Mouse (Mus musculus) retina, adult 2 months (tissue): Measurements from ENCODE around the gene March9.
"Not testable (repeated sequence)": the region's sequence is repeated elsewhere in the genome, so short reads cannot be mapped to it uniquely, and the experiment has no call there.

ENCODE experiments used
- DNase-seq: peaks from one replicate; pipeline ENCODE4 v3.0.0-alpha.2; 2012; ENCODE audit warnings: low read depth, low spot score

Gene March9

DNA sequence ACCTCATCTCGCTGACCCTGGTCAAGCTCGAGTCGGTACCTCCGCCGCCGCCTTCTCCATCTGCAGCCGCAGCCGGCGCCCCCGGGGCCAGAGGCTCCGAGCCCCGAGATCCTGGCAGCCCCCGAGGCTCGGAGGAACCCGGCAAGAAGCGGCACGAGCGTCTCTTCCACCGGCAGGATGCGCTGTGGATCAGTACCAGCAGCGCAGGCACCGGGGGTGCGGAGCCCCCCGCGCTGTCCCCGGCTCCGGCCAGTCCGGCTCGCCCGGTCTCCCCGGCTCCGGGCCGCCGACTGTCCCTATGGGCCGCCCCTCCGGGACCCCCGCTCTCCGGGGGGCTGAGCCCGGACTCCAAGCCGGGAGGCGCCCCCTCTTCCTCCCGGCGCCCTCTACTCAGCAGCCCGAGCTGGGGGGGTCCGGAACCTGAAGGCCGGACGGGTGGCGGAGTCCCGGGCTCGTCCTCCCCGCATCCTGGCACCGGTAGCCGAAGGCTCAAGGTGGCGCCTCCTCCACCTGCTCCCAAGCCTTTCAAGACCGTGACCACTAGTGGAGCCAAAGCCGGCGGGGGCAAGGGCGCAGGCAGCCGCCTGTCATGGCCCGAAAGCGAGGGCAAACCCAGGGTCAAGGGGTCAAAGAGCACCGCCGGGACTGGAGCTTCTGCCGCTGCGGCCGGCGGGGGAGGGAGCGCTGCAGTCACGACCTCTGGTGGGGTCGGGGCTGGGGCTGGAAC is 19.8 kb upstream of the March9 start:
- no peak for DNase-seq

DNA sequence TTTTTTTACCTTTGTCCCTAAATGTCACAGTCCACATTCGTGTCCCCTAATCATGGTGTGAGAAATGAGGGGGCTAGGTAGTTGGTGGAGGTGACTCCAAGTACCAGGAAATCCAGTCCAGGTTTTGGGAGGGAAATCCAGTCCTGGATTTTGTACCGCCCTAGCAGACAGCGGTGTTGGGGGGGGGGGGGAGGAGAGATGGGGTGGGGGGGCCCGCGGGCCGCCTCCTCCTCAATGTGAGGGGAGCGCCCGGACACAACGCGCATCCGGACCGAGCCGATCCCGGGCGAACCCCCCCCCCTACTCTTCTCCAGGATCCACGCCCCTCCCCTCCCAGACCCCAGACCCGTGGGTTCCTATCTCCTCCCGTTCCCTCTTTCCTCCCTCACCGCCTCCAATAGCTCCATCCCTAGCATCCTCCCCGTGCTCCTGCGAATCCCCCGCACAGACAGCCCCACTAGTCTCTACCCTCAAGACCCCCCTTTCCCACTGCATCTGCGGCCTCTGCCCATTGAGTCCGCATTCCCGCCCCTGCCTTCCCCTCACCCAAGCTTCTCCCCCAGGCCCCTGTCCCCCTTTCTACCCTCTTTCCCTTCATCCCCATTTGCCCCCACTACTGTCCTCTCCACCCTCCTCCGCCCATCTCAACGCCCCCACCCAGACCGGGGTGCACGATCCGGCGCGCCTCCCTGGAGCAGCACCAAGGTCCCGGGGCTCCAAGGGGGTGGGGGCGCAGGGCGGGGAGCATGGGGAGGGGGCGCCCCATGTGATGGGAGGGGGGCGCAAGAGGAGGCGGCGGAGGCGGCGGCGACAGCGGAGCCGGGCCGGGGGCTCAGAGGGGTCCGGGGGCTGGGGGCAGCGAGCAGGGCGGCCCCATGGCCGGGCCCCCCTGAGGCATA is 18.9 kb upstream of the March9 start:
- DNase-seq: no peak

DNA sequence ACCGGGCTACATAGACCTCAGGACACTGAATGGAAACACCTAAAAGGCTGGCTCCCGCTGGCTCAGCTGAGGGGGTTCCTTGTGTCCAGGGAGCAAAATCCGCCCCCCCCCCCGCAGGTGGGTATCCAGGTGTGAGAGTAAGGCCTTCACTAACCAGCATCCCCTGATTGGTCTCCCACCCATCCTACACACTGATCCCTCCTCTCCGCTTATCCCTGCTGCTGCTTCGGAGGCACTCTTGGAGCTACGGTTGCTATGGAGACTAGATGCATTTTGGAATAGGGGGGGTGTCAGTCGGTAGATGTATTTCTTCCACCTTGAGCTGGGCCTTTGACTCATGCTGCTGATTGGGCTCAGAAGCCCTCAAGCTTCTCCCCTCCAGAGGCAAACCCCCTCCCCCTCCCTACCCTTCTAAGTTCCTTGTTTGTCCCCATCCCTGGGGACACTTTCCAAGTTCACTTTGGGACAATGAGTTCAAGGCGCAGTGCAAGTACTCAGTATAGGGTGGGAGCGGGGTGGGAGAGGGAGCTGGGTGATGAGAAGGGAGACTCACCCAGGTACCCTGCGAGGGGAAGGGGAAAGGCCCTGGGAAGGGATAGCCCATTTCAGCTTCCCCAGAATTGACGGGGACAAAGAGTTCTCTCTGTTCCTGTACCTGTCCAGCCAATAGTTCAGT is 18.2 kb upstream of the March9 start:
- DNase-seq: no peak

DNA sequence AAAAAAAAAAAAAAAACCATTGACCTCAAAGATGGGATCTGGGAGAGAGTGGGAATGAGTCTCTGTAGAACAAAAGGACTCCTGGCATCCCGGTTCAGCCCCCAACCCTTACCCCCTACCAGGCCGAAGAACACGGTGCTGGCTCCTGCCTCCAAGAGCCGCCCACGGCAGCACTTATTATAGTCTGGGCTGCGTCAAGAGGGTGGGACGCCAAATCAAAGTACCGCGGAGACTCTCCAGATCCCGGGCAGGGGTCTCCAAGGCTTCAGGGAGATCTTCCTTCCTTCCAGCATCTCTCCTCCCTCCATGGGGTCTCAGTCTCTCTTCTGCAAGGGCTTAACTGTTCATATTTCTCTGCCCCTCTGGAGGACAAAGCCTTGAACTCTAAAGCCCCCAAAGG is 17.5 kb upstream of the March9 start:
- no peak for DNase-seq

DNA sequence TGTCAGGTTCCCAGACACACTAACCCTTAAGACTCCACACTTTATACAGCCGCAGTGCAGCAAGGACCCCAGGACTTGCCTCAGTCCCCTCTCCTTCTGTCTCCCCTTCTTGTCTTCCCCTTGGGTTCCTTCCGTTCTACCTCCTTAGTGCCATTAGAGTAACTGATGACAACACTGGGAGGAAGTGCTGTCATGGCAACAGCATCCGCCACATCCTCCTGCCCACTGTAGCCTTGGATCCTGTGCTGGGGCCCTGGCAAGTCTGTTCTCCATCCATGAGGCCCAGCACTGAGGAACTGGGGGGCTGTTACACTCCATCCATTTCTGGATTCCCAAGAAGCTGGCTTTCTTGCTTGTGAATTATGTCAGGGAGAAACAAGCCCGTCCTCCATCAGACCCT is 16.1 kb upstream of the March9 start:
- no peak for DNase-seq

DNA sequence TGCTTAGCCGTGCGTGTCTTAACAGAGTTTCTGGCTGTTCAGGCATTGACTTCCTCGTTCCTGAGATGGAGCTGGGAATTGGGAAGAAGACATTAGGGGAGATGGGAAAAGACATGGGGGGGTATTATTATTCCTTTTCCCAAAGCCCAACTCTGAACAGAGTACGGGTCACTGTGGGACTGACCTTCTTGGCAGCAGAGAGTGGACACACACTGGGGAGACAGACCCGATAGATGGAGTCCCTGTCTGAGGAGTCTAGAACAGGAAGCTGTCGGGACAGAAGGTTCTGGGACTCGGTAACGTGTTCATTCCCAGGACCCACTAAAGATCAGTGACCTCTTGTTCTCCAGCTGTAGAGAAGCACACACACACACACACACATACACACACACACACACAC is 15.7 kb upstream of the March9 start:
- no peak for DNase-seq

DNA sequence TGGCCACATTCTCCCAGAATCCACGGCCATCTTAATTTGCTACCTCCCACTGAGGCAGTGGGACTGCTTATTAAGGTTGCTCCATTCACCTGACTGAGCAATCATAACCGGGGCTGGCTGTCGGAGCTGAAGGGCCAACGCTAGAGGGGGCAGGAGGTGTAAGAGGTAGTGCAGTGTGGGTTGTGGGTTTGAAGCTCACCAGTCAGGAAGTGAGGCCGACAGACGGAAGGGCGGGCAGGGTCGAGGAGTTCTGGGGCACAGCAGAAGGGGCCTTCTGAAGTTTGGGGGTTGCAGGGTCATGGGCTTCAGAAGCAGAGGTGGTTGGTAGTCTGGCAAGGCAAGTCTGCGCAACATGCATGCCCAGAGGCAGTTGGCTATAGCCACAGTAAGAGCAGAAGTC is 15.1 kb upstream of the March9 start, which contains the start of gene Agap2:
TSS of gene Agap2 (plus strand) at position 205 of the 400 bp plus-strand sequence.
- DNase-seq: no peak

DNA sequence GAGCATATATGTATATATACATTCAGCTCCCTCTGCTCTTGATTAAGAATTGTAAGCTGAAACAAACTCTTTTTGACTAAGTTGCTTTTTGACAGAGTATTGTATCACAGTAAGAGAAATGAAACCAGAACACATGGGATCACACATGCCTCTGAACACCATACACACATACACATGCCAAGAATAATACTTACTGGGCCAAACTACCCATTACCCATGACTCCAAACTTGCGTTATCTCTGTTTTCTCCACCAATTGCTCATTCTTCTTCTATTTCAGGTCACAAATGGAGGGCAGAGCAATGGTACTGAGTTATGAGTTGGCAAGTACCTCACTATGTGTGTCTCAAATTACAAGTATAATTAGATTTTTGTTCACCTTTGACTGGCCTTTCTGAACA is 14.0 kb upstream of the March9 start:
- no peak for DNase-seq

DNA sequence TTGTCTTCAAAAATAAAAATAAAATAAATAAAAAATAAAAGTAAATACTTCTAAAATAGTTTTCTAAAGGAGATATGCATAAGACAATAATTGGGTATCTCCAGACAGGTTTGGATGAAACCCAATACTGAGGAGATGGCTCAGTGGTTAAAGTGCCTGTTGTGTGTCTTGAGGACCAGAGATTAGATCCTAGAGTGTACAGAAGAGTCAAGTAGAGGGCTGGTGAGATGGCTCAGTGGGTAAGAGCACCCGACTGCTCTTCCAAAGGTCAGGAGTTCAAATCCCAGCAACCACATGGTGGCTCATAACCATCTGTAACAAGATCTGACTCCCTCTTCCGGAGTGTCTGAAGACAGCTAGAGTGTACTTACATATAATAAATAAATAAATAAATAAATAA is 13.0 kb upstream of the March9 start:
- DNase-seq: not testable (repeated sequence)

DNA sequence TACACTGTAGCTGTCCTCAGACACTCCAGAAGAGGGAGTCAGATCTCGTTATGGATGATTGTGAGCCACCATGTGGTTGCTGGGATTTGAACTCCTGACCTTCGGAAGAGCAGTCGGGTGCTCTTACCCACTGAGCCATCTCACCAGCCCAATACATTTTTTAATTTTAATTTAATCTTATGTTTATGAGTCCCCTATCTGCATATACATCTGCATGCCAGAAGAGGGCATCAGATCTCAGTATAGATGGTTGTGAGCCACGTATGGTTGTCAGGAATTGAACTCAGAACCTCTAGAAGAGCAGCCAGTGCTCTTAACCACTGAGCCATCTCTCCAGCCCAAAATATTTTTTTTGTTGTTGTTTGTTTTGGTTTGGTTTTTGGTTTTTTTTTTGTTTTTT is 12.3 kb upstream of the March9 start:
- not testable (repeated sequence) for DNase-seq

DNA sequence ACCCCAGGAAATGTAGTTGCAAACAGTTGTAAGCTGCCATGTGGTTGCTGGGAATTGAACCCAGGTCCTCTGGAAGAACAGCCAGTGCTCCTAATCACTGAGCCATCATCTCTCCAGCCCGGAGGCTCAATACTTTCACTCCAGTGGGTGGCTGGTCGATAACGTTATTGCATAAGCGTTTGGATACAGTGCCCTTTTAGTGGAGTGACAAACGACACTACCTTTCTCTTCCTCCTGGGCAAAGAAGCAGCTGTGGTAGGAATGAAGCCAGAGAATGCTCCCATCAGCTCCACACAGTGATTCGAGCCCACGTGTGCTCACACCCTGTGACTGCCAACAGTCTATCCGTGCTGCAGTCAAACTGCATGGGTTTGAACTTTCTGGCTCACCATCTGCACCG is 11.2 kb upstream of the March9 start:
- no peak for DNase-seq

DNA sequence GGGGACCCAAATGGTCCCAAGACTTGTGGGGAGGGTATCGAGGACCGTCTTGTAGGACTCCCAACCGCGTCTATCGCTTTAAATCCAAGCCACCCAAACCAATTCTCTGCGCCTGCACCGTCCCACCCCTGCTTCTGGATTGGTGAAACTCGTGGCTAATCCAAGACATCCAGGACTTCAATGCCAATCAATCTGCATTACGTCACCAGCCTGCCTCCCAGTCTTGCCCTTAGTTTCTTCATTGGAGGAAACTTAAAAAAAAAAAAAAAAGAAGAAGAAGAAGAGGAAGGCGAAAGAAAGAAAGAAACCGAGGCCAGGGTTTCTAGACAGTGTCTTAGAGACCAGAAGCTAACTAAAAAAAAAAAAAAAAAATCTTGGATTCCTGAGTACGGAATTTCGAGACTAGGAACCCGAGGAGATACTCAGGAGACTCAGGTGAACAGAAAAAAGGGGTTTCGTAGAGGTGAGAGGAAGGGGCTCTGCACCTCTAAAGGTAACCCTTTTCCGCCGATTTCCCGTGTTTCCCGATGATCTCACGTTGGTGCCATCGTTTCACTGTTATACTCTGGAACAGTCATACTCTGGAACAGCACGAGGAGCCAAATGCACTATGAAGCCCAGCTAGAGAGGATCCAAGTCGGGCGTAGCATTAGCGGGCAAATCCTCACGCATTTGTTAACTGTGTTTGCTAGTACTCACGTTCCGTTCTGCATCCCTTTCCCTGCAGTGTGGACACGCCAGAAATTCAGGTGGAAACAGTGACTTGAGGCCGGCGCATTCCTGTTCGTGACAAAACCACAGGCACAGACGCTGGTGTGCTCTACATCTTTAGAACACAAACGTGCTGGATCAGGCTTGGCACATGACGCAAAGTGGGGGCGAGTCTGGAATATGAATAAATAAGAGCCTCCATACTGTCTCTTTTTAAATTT is 10.5 kb upstream of the March9 start, which contains the start of gene Tspan31:
TSS of gene Tspan31 (minus strand) at position 75 of the 932 bp plus-strand sequence.
- peak; percentile 84 for DNase-seq

DNA sequence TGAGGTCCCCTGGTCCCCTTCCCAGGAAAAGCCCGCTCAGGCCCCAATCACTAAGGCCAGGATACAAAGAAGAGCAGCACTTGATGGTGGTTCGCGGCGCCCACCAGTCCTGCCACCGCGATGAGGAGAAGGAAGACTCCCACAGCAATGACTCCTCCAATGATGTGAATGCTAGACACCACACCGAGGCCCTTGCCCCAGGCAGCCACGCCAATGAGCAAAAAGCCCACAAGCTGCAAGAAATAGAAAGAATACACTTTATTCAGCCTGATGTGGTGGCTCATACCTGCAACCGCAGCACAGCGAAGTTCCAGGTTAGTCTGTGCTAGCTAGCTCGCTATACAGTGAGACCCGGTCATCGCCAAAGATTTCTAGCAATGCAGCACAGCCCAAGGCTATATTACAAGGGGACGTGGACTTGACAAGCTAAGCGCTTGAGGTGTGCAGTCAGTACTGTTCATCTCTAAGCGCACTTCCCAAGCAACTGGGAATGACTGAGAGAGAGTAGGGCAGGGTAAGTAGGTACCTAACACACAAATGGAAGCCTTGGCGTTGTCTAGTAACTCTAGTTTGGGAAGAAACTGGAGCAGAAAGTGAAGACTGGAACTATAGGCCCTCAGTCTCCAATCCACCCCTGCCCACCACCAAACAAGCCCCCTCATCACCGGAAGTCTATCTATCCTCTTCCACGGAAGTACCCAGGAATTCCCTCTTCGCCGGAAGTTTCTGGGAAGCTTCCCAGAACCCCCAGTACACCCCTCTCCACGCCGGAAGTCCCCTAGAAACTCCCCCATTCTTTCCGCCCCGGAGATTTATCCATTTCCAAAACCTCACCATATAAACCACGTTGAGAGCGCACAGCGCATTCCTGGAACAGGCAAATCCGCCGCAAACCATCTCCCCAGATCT is 9.6 kb upstream of the March9 start:
- DNase-seq: no peak

DNA sequence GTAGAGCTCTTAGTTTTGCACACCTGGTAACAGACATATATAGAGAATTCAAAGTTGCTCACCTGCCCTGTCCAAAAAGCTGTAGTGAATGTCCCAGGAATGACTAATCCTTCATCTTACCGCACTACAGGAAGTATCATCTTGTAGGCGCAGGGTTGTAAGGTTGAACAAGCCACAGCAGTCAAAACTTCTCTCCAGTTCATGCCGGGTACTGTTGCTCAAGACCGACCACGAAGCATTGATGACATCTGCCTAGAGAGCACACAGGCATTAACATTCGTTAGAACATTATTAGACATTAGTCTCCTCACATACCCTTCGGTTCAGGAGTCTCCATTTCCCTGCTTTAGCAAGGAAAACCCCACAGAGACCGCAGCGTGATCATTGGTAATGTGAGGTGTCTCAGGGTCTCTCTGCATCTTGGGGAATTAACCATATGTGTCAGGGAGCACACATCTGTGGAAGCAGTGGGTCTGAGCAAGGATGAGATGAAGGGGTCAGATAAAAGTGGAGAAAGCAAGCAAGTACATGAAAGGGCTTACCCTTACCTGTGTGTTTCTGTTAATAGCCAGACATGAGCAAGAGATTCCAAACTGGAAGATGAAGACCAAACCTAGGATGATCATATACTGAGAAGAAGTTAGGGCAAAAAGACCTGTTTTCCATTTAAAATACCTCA is 8.5 kb upstream of the March9 start:
- no peak for DNase-seq

DNA sequence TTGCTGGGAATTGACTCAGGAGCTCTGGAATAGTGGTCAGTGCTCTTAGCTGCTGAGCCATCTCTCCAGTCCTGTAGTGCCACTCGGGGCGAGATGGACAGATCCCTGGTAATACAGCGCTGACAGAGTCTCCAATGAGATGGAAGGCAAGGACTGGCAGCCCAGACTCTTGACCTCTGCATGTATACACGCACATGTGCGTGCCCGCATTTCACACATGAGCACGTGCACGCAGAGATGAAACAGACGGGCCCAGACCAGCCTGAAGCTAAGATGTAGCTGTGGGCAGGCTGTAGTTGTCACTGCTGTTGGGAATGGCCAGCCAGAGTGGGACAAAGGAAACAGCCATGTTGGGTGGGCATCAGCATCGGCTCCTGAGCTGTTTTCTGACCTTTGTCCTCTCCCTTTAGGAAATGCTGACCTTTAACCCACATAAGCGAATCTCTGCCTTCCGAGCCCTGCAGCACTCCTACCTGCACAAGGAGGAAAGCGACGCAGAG is 6.6 kb upstream of the March9 start:
- no peak for DNase-seq

DNA sequence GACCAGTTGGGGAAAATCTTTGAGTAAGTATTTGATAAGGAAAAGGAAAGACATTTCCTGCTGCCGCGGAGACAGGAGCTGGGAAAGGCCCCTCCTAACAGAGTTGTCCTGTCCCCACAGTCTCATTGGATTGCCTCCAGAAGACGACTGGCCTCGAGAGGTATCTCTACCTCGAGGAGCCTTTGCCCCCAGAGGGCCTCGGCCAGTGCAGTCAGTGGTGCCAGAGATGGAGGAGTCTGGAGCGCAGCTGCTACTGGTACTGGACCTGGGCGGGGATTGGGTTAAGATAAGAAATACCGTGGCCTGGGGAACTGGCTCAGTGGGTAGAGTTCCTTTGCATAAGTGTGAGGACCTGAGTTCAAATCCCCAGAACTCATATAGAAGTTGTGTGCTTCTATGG is 6.0 kb upstream of the March9 start:
- no peak for DNase-seq

DNA sequence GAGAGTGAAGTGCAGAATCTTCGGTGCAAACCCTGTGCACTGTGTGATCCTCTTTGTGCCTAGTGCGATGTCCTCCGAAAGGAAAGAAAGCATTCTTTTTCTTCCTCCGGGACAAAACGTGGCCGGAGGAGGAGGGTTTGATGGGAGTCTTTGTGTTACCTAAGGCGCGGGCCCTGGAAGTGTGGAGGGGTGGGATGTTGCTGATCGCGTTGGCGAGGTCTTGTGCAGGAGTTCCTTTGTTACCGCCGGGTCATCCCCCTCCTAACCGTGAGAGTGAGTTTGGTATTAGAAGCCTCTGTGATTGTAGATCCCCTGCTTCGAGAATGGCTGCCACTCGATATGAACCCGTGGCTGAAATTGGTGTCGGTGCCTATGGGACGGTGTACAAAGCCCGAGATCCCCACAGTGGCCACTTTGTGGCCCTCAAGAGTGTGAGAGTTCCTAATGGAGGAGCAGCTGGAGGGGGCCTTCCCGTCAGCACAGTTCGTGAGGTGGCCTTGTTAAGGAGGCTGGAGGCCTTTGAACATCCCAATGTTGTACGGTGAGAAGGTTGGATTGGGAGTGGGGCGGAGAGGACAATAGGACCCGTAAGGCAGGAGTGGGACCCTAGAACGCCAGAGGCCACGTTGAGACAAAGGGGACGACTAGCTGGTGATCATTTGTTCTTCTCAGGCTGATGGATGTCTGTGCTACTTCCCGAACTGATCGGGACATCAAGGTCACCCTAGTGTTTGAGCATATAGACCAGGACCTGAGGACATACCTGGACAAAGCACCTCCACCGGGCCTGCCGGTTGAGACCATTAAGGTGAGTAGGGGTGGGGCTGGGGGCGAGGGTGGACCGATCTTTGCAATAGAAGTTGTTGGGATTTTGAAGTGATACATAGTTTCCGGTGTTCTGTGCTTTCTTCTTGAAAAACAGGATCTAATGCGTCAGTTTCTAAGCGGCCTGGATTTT is 4.2 kb upstream of the March9 start:
- DNase-seq: no peak

DNA sequence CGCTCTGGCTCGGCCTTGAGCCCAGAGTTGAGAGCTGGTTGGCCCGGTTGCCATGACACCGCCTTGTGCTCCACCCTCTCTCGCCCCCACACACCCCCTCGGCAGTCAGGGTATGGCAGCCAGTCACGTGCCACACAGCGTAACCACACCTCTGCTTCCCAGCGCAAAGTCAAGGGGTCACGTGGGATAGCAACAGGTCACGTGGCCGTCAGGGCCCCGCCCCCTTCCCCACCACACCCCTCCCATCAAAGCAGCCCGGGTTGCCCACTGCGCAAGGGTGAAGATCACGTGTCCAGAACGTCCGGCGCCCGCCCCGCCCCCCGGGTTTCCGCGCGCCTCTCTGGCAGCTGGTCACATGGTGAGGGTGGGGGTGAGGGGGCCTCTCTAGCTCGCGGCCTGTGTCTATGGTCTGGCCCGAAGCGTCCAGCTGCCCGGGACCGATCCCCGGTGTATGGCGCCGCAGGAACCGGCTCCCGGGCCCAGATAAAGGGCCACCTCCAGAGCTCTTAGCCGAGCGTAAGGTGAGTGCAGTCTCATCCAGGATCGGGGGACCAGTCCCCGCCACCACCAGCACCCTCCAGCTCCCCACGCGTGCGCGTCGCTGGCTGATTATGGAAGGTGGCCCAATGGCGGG is 3.4 kb upstream of the March9 start, which contains the start of gene Cdk4:
TSS of gene Cdk4 (plus strand) at position 296 of the 634 bp plus-strand sequence.
- DNase-seq: peak; percentile 98
